Mouse (Mus musculus) embryonic facial prominence, embryonic 12.5 days (tissue): ENCODE measurements around the gene Zc4h2. TPM values are rescaled to one million over a fixed set of nuclear protein-coding genes. Genes with fewer than 3 reads are reported as not detected.
A peak's percentile ranks its signal among the peaks of the same experiment; 100 is the strongest.

ENCODE experiments used
- ATAC-seq: fragments of 200-750 bp; cut with Nextera tagmentation; 2 replicates; pipeline ENCODE4 v1.8.0; 2017; ENCODE audit not compliant: insufficient number of reproducible peaks, insufficient read depth, low FRiP score, low TSS enrichment
- H3K27ac ChIP-seq: fragments of 300-500 bp; sonication (generic); 2 replicates; pipeline ENCODE4 v1.5.1; 2016; ENCODE audit warnings: mild to moderate bottlenecking
- H3K27me3 ChIP-seq: fragments of 300-500 bp; sonication (generic); 2 replicates; pipeline ENCODE4 v1.6.1; 2016; ENCODE audit warnings: mild to moderate bottlenecking, moderate library complexity
- H3K36me3 ChIP-seq: fragments of 300-500 bp; sonication (generic); 2 replicates; pipeline ENCODE4 v1.6.1; 2016; ENCODE audit warnings: mild to moderate bottlenecking
- H3K4me1 ChIP-seq: fragments of 300-500 bp; sonication (generic); 2 replicates; pipeline ENCODE4 v1.6.1; 2016
- H3K4me2 ChIP-seq: fragments of 300-500 bp; sonication (generic); replicated peaks from 2 replicates; pipeline ENCODE4 v1.6.1; 2016; ENCODE audit warnings: mild to moderate bottlenecking, moderate library complexity
- H3K4me3 ChIP-seq: fragments of 300-500 bp; sonication (generic); 2 replicates; pipeline ENCODE4 v1.5.1; 2016; ENCODE audit warnings: mild to moderate bottlenecking
- H3K9ac ChIP-seq: fragments of 300-500 bp; sonication (generic); 2 replicates; pipeline ENCODE4 v1.6.1; 2016; ENCODE audit warnings: mild to moderate bottlenecking, moderate library complexity
- H3K9me3 ChIP-seq: fragments of 300-500 bp; sonication (generic); 2 replicates; pipeline ENCODE4 v1.6.1; 2016; ENCODE audit warnings: mild to moderate bottlenecking, moderate library complexity
- WGBS: fragments of 180-500 bp; shearing (Covaris S2); methylation state at CpG from one replicate; pipeline ENCODE4 v1.1.7; 2016; 5-methylcytosine and 5-hydroxymethylcytosine counted together
- polyA plus RNA-seq: library from polyadenylated mRNA; unstranded; fragments of >200 nt; fragmentation: Nextera tagmentation; extraction: Ambion mirVana; gene quantifications from 2 replicates; pipeline ENCODE4 v1.2.1, GENCODE M21; 2016

The Zc4h2 gene
- polyA plus RNA-seq = 32.2 and 32.9 TPM in 2 replicates

- Histone ChIP-seq H3K36me3 (no peaks in the 10 kb centered on the region), H3K9me3 (no peaks in the 10 kb centered on the region), H3K4me1 (no peaks in the 10 kb centered on the region), H3K27me3 (no peaks in the 10 kb centered on the region), H3K27ac (no peak within 1 kb of the TSS), H3K4me3 (peak within 1 kb of the TSS; percentile 42), H3K4me2 (peak within 1 kb of the TSS; percentile 46), H3K9ac (peak within 1 kb of the TSS; percentile 40)
- WGBS = 23% methylated on average over 7 of the region's 7 CpGs
- peak; percentile 98 for ATAC-seq
Measured at GRCm38 (mm10) chrX:95657804-95658599, at the start of gene Zc4h2. TSS of gene Zc4h2 (minus strand) at chrX:95658509.

- H3K27me3 ChIP-seq = no peaks in the 10 kb centered on the region
- no peaks in the 10 kb centered on the region for H3K36me3 ChIP-seq
- H3K4me1 ChIP-seq = no peaks in the 10 kb centered on the region
- no peak for ATAC-seq
- H3K9me3 ChIP-seq = no peaks in the 10 kb centered on the region
- no peak overlapping the region for H3K9ac ChIP-seq
- H3K4me3 ChIP-seq = no peak overlapping the region
- 62% methylated on average over 1 of the region's 1 CpGs for WGBS
- no peak overlapping the region for H3K27ac ChIP-seq
- H3K4me2 ChIP-seq = no peak overlapping the region
Measured at GRCm38 (mm10) chrX:95687119-95687518, 28.8 kb upstream of the Zc4h2 start.

- Histone ChIP-seq H3K9ac (no peak overlapping the region), H3K27me3 (no peaks in the 10 kb centered on the region), H3K36me3 (no peaks in the 10 kb centered on the region), H3K4me1 (no peaks in the 10 kb centered on the region), H3K9me3 (no peaks in the 10 kb centered on the region), H3K4me3 (no peak overlapping the region), H3K4me2 (no peak overlapping the region), H3K27ac (no peak overlapping the region)
- WGBS = 74% methylated on average over 1 of the region's 1 CpGs
- no peak for ATAC-seq
Measured at GRCm38 (mm10) chrX:95682206-95682605, 23.9 kb upstream of the Zc4h2 start.

- H3K9me3 ChIP-seq = no peaks in the 10 kb centered on the region
- peak overlapping the region; percentile 35 for H3K4me2 ChIP-seq
- no peak overlapping the region for H3K27ac ChIP-seq
- no peak for ATAC-seq
- no peaks in the 10 kb centered on the region for H3K36me3 ChIP-seq
- H3K27me3 ChIP-seq = no peaks in the 10 kb centered on the region
- no peaks in the 10 kb centered on the region for H3K4me1 ChIP-seq
- H3K9ac ChIP-seq = no peak overlapping the region; the same call in 1 of the 2 replicates
- WGBS = 29% methylated on average over 12 of the region's 12 CpGs
- peak overlapping the region; percentile 42 for H3K4me3 ChIP-seq
Measured at GRCm38 (mm10) chrX:95658600-95659084, 333 bp upstream of the Zc4h2 start.

GRCm38 (mm10) chrX:95600609-95601008, 57.7 kb downstream of the Zc4h2 start:
- H3K9me3 ChIP-seq = no peaks in the 10 kb centered on the region
- no peak overlapping the region for H3K9ac ChIP-seq
- no peak overlapping the region for H3K4me3 ChIP-seq
- 79% methylated on average over 5 of the region's 5 CpGs for WGBS
- ATAC-seq = no peak
- no peaks in the 10 kb centered on the region for H3K36me3 ChIP-seq
- no peak overlapping the region for H3K4me2 ChIP-seq
- no peaks in the 10 kb centered on the region for H3K4me1 ChIP-seq
- H3K27me3 ChIP-seq = no peaks in the 10 kb centered on the region
- no peak overlapping the region for H3K27ac ChIP-seq

Other genes starting within 250 kb of the Zc4h2 start
- gene Amer1, start 213.6 kb downstream of the Zc4h2 start, polyA plus RNA-seq = 12.8 and 13.3 TPM in 2 replicates
- gene Asb12, start 100.5 kb downstream of the Zc4h2 start, polyA plus RNA-seq = 0.32 TPM in 1 of 2 replicates, not detected in the other
- gene Pfn5, start 100.4 kb downstream of the Zc4h2 start, polyA plus RNA-seq = not detected in 2 replicates
- 5.3 and 5.4 TPM in 2 replicates for gene Zc3h12b, start 53.2 kb upstream of the Zc4h2 start, polyA plus RNA-seq